Mouse (Mus musculus): ENCODE measurements around the gene Gpr68. TPM values are rescaled to one million over a fixed set of nuclear protein-coding genes. Genes with fewer than 3 reads are reported as not detected.

Gpr68 gene
- polyA plus RNA-seq (2015; fragmentation: Nextera tagmentation; extraction: Ambion mirVana), result 0.85 and 0.97 TPM in 2 replicates

- ATAC-seq (ENCODE audit: insufficient read depth, low FRiP score), result peak; percentile 54; the same call in 1 of the 2 replicates
- Histone ChIP-seq H3K36me3 (ENCODE audit: control insufficient read depth, insufficient read depth, low read length) (no peaks in the 10 kb centered on the region), H3K4me2 (ENCODE audit: low read depth, low read length) (peak within 1 kb of the TSS; percentile 84), H3K27me3 (ENCODE audit: control insufficient read depth, insufficient read depth, low read length) (no peaks in the 10 kb centered on the region; the same call in 1 of the 2 replicates), H3K27ac (ENCODE audit: low read length) (no peak within 1 kb of the TSS), H3K9me3 (replicated peaks; ENCODE audit: control insufficient read depth, low read length) (no peaks in the 10 kb centered on the region), H3K4me1 (ENCODE audit: control insufficient read depth, insufficient read depth, low read length) (0 out of 2 replicates have a peak, but pooled peaks cover 4% of the 10 kb centered on the region), H3K4me3 (replicated peaks; ENCODE audit: low read length) (peak within 1 kb of the TSS; percentile 48), H3K9ac (ENCODE audit: low read length) (peak within 1 kb of the TSS; percentile 68)
- 5% methylated on average over 39 of the region's 39 CpGs for WGBS
Measured at GRCm38 (mm10) chr12:100907598-100908297, at the start of gene Gpr68. TSS of gene Gpr68 (minus strand) at chr12:100908198.

GRCm38 (mm10) chr12:100957257-100957656 lies 49.3 kb upstream of the Gpr68 start:
- peak overlapping the region; percentile 46; the same call in 1 of the 2 replicates for H3K27ac ChIP-seq (ENCODE audit: low read length)
- peaks cover 33% of the 10 kb centered on the region for H3K4me1 ChIP-seq (ENCODE audit: control insufficient read depth, insufficient read depth, low read length)
- no peak for ATAC-seq (ENCODE audit: insufficient read depth, low FRiP score)
- WGBS, result 59% methylated on average over 3 of the region's 3 CpGs
- no peak overlapping the region for H3K4me2 ChIP-seq (ENCODE audit: low read depth, low read length)
- no peaks in the 10 kb centered on the region for H3K36me3 ChIP-seq (ENCODE audit: control insufficient read depth, insufficient read depth, low read length)
- H3K27me3 ChIP-seq (ENCODE audit: control insufficient read depth, insufficient read depth, low read length), result no peaks in the 10 kb centered on the region
- no peaks in the 10 kb centered on the region for H3K9me3 ChIP-seq (replicated peaks; ENCODE audit: control insufficient read depth, low read length)
- H3K9ac ChIP-seq (ENCODE audit: low read length), result 0 out of 2 replicates have a peak overlapping the region, but pooled peaks have one; percentile 4
- H3K4me3 ChIP-seq (replicated peaks; ENCODE audit: low read length), result no peak overlapping the region

GRCm38 (mm10) chr12:100956825-100957224 lies 48.8 kb upstream of the Gpr68 start:
- no peak for ATAC-seq (ENCODE audit: insufficient read depth, low FRiP score)
- 47% methylated on average over 4 of the region's 4 CpGs for WGBS
- no peaks in the 10 kb centered on the region for H3K27me3 ChIP-seq (ENCODE audit: control insufficient read depth, insufficient read depth, low read length)
- H3K4me3 ChIP-seq (replicated peaks; ENCODE audit: low read length), result no peak overlapping the region
- H3K9me3 ChIP-seq (replicated peaks; ENCODE audit: control insufficient read depth, low read length), result no peaks in the 10 kb centered on the region
- H3K36me3 ChIP-seq (ENCODE audit: control insufficient read depth, insufficient read depth, low read length), result no peaks in the 10 kb centered on the region
- H3K9ac ChIP-seq (ENCODE audit: low read length), result peak overlapping the region; percentile 4; the same call in 1 of the 2 replicates
- peaks cover 33% of the 10 kb centered on the region for H3K4me1 ChIP-seq (ENCODE audit: control insufficient read depth, insufficient read depth, low read length)
- H3K4me2 ChIP-seq (ENCODE audit: low read depth, low read length), result no peak overlapping the region
- peak overlapping the region; percentile 46; the same call in 1 of the 2 replicates for H3K27ac ChIP-seq (ENCODE audit: low read length)

DNA sequence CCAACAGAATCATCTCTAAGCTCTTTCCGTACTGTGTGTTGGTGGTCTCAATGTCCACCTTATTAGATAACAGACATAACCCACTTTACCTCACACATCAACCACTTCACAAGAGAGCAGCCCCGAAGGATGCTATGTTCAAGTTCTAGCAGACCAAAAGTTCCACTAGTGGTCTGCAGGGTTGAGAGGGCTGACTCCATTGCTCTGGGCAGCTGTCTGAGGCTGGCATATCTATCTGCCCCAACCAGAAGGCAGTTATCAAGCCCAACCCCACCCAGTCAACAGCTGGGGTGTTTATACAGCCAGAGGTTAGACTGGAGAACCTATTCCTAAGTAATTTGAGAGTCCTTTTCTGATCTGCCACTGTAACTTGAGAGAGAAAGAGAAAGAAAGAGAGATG lies 48.0 kb upstream of the Gpr68 start:
- 92% methylated on average over 2 of the region's 2 CpGs for WGBS
- H3K4me2 ChIP-seq (ENCODE audit: low read depth, low read length), result no peak overlapping the region
- H3K9ac ChIP-seq (ENCODE audit: low read length), result no peak overlapping the region; the same call in 1 of the 2 replicates
- no peaks in the 10 kb centered on the region for H3K36me3 ChIP-seq (ENCODE audit: control insufficient read depth, insufficient read depth, low read length)
- H3K4me1 ChIP-seq (ENCODE audit: control insufficient read depth, insufficient read depth, low read length), result peaks cover 33% of the 10 kb centered on the region
- H3K27ac ChIP-seq (ENCODE audit: low read length), result 0 out of 2 replicates have a peak overlapping the region, but pooled peaks have one; percentile 1
- H3K27me3 ChIP-seq (ENCODE audit: control insufficient read depth, insufficient read depth, low read length), result no peaks in the 10 kb centered on the region
- H3K4me3 ChIP-seq (replicated peaks; ENCODE audit: low read length), result no peak overlapping the region
- H3K9me3 ChIP-seq (replicated peaks; ENCODE audit: control insufficient read depth, low read length), result no peaks in the 10 kb centered on the region
- ATAC-seq (ENCODE audit: insufficient read depth, low FRiP score), result no peak

DNA sequence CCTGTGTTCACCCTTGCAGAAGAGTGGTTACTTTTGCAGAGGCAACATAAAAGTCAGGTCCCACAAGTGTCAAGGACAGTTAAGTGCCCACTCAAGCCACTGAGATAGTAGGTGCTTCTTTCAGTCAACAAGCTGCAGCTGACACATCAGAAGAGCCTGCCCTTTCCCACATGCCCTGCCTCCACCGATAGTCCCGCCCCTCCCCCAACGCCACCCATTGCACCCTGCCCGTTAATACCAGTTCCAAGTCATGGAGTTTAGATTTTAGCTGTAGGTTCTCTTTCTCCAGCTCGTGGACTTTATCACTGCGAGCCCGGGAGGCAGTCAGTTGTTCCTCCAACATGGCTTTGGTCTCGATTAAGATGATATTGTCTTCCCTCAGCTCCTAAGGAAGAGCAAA lies 45.9 kb upstream of the Gpr68 start:
- H3K27me3 ChIP-seq (ENCODE audit: control insufficient read depth, insufficient read depth, low read length), result no peaks in the 10 kb centered on the region
- H3K4me2 ChIP-seq (ENCODE audit: low read depth, low read length), result no peak overlapping the region
- no peaks in the 10 kb centered on the region for H3K36me3 ChIP-seq (ENCODE audit: control insufficient read depth, insufficient read depth, low read length)
- H3K9ac ChIP-seq (ENCODE audit: low read length), result no peak overlapping the region
- 71% methylated on average over 8 of the region's 8 CpGs for WGBS
- no peak for ATAC-seq (ENCODE audit: insufficient read depth, low FRiP score)
- H3K9me3 ChIP-seq (replicated peaks; ENCODE audit: control insufficient read depth, low read length), result no peaks in the 10 kb centered on the region
- H3K4me1 ChIP-seq (ENCODE audit: control insufficient read depth, insufficient read depth, low read length), result peaks cover 26% of the 10 kb centered on the region
- H3K4me3 ChIP-seq (replicated peaks; ENCODE audit: low read length), result no peak overlapping the region
- H3K27ac ChIP-seq (ENCODE audit: low read length), result no peak overlapping the region

DNA sequence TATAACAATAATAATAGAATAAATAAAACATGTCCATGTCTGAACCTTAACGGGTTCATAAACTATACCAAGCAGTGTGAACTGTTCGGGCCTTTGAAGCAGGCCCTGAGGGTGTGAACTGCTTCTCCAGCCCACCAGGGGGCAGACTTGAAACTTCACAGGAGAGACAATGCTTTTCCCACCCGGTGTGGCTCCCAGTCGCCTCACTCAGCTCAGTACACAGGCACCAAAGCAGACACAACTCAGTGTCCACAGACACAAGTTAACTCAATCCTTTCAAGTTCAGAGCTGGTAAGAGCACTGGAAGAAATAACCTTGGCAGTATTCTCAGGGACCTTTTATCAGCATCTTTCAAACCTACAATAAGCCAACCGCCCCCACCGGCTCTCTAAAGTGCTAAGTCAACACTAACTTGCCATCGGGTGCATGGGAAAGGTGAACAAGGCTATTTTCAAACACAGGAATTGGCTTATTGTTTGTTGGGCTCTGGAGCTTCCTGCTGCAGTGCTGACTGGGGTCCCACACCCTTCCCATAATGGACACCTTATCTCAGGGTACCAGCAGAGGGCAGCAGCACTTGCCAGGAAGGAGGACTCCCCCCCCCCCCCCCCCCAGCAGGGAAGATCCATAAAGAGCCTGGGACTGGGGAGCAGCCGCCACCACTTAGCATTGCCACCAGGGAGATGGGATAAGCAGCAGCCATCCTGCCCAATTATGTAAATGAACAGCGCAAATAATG lies 44.4 kb upstream of the Gpr68 start:
- Histone ChIP-seq H3K4me3 (replicated peaks; ENCODE audit: low read length) (no peak overlapping the region), H3K4me1 (ENCODE audit: control insufficient read depth, insufficient read depth, low read length) (peaks cover 11% of the 10 kb centered on the region; the same call in 1 of the 2 replicates), H3K9me3 (replicated peaks; ENCODE audit: control insufficient read depth, low read length) (no peaks in the 10 kb centered on the region), H3K27ac (ENCODE audit: low read length) (no peak overlapping the region), H3K27me3 (ENCODE audit: control insufficient read depth, insufficient read depth, low read length) (no peaks in the 10 kb centered on the region), H3K4me2 (ENCODE audit: low read depth, low read length) (no peak overlapping the region), H3K36me3 (ENCODE audit: control insufficient read depth, insufficient read depth, low read length) (no peaks in the 10 kb centered on the region), H3K9ac (ENCODE audit: low read length) (no peak overlapping the region)
- peak; percentile 81; the same call in 1 of the 2 replicates for ATAC-seq (ENCODE audit: insufficient read depth, low FRiP score)
- WGBS, result 31% methylated on average over 9 of the region's 9 CpGs

DNA sequence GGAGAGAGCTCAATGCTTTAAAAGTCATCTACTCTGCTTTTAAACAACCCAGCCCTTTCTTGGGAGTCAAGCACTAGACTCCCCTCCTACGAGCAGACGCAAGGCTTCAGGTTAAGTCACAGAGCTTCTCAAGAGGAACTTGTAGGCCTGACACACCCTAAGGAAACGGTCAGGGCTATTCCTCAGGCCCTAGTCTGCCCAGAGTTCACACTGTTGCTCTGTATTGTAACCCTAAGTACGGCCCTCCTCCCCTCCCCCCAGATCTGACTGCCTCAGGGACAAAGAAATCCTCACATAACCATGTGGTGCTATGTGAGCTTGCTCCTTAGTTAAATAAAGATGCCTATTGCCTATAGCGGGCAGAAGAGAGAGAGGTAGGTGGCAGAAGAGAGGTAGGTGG lies 41.1 kb upstream of the Gpr68 start:
- no peak for ATAC-seq (ENCODE audit: insufficient read depth, low FRiP score)
- H3K4me3 ChIP-seq (replicated peaks; ENCODE audit: low read length), result no peak overlapping the region
- H3K36me3 ChIP-seq (ENCODE audit: control insufficient read depth, insufficient read depth, low read length), result no peaks in the 10 kb centered on the region
- no peaks in the 10 kb centered on the region for H3K9me3 ChIP-seq (replicated peaks; ENCODE audit: control insufficient read depth, low read length)
- no peaks in the 10 kb centered on the region for H3K4me1 ChIP-seq (ENCODE audit: control insufficient read depth, insufficient read depth, low read length)
- no peak overlapping the region for H3K9ac ChIP-seq (ENCODE audit: low read length)
- no peaks in the 10 kb centered on the region for H3K27me3 ChIP-seq (ENCODE audit: control insufficient read depth, insufficient read depth, low read length)
- H3K4me2 ChIP-seq (ENCODE audit: low read depth, low read length), result no peak overlapping the region
- H3K27ac ChIP-seq (ENCODE audit: low read length), result no peak overlapping the region
- WGBS, result 71% methylated on average over 5 of the region's 5 CpGs

- no peak for ATAC-seq (ENCODE audit: insufficient read depth, low FRiP score)
- no peak overlapping the region for H3K9ac ChIP-seq (ENCODE audit: low read length)
- 84% methylated on average over 6 of the region's 6 CpGs for WGBS
- no peaks in the 10 kb centered on the region for H3K4me1 ChIP-seq (ENCODE audit: control insufficient read depth, insufficient read depth, low read length)
- no peak overlapping the region for H3K27ac ChIP-seq (ENCODE audit: low read length)
- H3K27me3 ChIP-seq (ENCODE audit: control insufficient read depth, insufficient read depth, low read length), result no peaks in the 10 kb centered on the region
- no peaks in the 10 kb centered on the region for H3K9me3 ChIP-seq (replicated peaks; ENCODE audit: control insufficient read depth, low read length)
- H3K4me2 ChIP-seq (ENCODE audit: low read depth, low read length), result no peak overlapping the region
- H3K4me3 ChIP-seq (replicated peaks; ENCODE audit: low read length), result no peak overlapping the region
- no peaks in the 10 kb centered on the region for H3K36me3 ChIP-seq (ENCODE audit: control insufficient read depth, insufficient read depth, low read length)
Measured at GRCm38 (mm10) chr12:100948021-100948420, 40.0 kb upstream of the Gpr68 start.

DNA sequence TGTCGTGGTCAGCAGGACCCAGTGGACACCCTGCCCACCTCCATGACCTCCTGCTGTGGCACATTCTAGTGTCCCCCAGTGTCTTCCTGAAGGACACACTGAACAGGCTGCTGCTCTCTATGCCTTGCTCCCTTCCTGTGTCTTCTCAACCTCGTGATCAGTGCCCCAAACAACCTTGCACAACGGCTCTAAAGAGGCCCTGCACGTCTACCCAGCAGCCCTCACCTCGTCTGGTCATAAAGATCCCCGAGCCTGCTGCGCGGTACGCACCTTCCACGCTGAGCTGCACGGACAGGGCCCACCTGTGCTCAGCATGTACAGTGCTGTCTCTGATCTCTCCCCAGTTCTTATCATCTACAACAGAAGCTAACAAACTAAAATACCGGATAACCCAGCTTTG lies 38.0 kb upstream of the Gpr68 start:
- no peak overlapping the region for H3K27ac ChIP-seq (ENCODE audit: low read length)
- H3K4me3 ChIP-seq (replicated peaks; ENCODE audit: low read length), result no peak overlapping the region
- WGBS, result 80% methylated on average over 12 of the region's 12 CpGs
- H3K9me3 ChIP-seq (replicated peaks; ENCODE audit: control insufficient read depth, low read length), result no peaks in the 10 kb centered on the region
- no peak overlapping the region for H3K9ac ChIP-seq (ENCODE audit: low read length)
- no peak overlapping the region for H3K4me2 ChIP-seq (ENCODE audit: low read depth, low read length)
- no peaks in the 10 kb centered on the region for H3K36me3 ChIP-seq (ENCODE audit: control insufficient read depth, insufficient read depth, low read length)
- H3K27me3 ChIP-seq (ENCODE audit: control insufficient read depth, insufficient read depth, low read length), result no peaks in the 10 kb centered on the region
- no peaks in the 10 kb centered on the region for H3K4me1 ChIP-seq (ENCODE audit: control insufficient read depth, insufficient read depth, low read length)
- ATAC-seq (ENCODE audit: insufficient read depth, low FRiP score), result no peak

Data from stomach, embryonic 16.5 days (tissue).